Mouse (Mus musculus) neural tube, embryonic 15.5 days (tissue): ENCODE results near the gene Slc39a11. TPM values are rescaled to one million over a fixed set of nuclear protein-coding genes. Genes with fewer than 3 reads are reported as not detected.

Experiments used
- ATAC-seq: fragments of 200-750 bp; cut with Nextera tagmentation; 2 replicates; pipeline ENCODE4 v1.8.0; 2017; ENCODE audit warnings: mild to moderate bottlenecking, moderate TSS enrichment, moderate library complexity; ENCODE audit not compliant: low FRiP score
- H3K27ac ChIP-seq: fragments of 300-500 bp; sonication (generic); replicated peaks from 2 replicates; pipeline ENCODE4 v1.5.1; 2015; ENCODE audit warnings: mild to moderate bottlenecking, inconsistent platforms
- H3K27me3 ChIP-seq: fragments of 300-500 bp; sonication (generic); replicated peaks from 2 replicates; pipeline ENCODE4 v1.6.1; 2015; ENCODE audit warnings: inconsistent platforms
- H3K36me3 ChIP-seq: fragments of 300-500 bp; sonication (generic); 2 replicates; pipeline ENCODE4 v1.6.1; 2015; ENCODE audit warnings: inconsistent platforms
- H3K4me1 ChIP-seq: fragments of 300-500 bp; sonication (generic); 2 replicates; pipeline ENCODE4 v1.6.1; 2015; ENCODE audit warnings: inconsistent platforms
- H3K4me2 ChIP-seq: fragments of 300-500 bp; sonication (generic); 2 replicates; pipeline ENCODE4 v1.6.1; 2015; ENCODE audit warnings: inconsistent platforms, mild to moderate bottlenecking, moderate library complexity
- H3K4me3 ChIP-seq: fragments of 300-500 bp; sonication (generic); replicated peaks from 2 replicates; pipeline ENCODE4 v1.5.1; 2015; ENCODE audit warnings: mild to moderate bottlenecking, inconsistent platforms
- H3K9ac ChIP-seq: fragments of 300-500 bp; sonication (generic); replicated peaks from 2 replicates; pipeline ENCODE4 v1.6.1; 2015; ENCODE audit warnings: mild to moderate bottlenecking, inconsistent platforms
- H3K9me3 ChIP-seq: fragments of 300-500 bp; sonication (generic); replicated peaks from 2 replicates; pipeline ENCODE4 v1.6.1; 2016; ENCODE audit warnings: inconsistent platforms
- WGBS: fragments of 180-500 bp; shearing (Covaris S2); methylation state at CpG from one replicate; pipeline ENCODE4 v1.1.7; 2015; ENCODE audit warnings: mixed read lengths; 5-methylcytosine and 5-hydroxymethylcytosine counted together
- polyA plus RNA-seq: library from polyadenylated mRNA; unstranded; fragments of >200 nt; fragmentation: Nextera tagmentation; extraction: Ambion mirVana; gene quantifications from 2 replicates; pipeline ENCODE4 v1.2.1, GENCODE M21; 2015

Gene Slc39a11
- polyA plus RNA-seq, 1 experiment from 2014 or later, result 27.7 TPM

DNA sequence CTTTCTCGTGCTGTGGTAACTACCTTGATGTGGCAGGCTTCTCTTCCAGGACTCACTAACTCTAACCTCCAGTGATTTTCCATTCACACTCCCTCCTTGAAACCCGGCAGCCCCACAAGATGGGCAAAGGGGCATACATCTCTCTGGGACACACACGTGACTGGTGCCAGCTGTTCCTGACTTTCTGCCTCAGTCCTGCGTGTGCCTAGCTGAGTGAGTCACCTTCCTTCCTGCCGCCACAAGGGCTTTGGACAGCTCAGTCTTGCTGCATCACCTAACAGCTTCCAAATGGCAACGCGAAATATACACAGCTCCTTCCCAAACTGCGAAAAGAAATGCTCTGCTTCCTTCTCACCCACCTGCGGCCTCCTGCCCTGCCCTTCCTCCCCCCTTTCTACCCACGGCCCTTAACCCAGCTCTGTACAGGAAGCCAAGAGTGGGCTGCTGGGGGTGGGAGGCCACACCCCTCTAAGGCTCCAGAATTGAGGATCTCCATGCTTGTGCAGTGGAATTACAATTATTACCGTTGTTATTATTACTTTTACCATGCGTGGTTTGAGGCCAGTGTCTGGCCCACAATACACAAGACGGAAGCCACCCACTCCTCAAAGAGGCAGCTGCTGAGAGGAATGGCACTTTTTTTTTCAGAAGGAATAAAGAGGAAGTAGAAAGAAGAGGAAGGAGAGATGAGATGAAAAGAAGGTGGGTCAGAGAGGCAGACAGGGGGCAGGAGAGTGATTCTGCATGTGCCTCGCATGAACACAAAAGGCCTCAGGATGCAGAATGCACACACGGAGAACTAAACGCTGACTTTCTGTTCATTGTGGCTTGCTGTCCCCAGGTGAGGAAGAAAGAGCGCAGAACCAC lies 179.7 kb downstream of the Slc39a11 start:
- no peak overlapping the region for H3K27ac ChIP-seq
- no peak overlapping the region for H3K9ac ChIP-seq
- peaks cover 21% of the 10 kb centered on the region for H3K4me1 ChIP-seq

GRCm38 (mm10) chr11:113468016-113468415 lies 181.9 kb downstream of the Slc39a11 start:
- Histone ChIP-seq H3K9me3 (no peaks in the 10 kb centered on the region), H3K4me3 (no peak overlapping the region), H3K27ac (0 out of 2 replicates have a peak overlapping the region, but pooled peaks have one; percentile 37), H3K4me2 (no peak overlapping the region), H3K4me1 (peaks cover 14% of the 10 kb centered on the region), H3K36me3 (no peaks in the 10 kb centered on the region), H3K9ac (no peak overlapping the region), H3K27me3 (no peaks in the 10 kb centered on the region)
- 35% methylated on average over 10 of the region's 10 CpGs for WGBS
- no peak for ATAC-seq

More for the DNA sequence above, 179.7 kb downstream of the Slc39a11 start:
- no peak overlapping the region for H3K4me3 ChIP-seq
- no peak overlapping the region for H3K4me2 ChIP-seq
- no peak for ATAC-seq
- 78% methylated on average over 17 of the region's 17 CpGs for WGBS
- H3K27me3 ChIP-seq, result no peaks in the 10 kb centered on the region
- H3K9me3 ChIP-seq, result no peaks in the 10 kb centered on the region
- H3K36me3 ChIP-seq, result no peaks in the 10 kb centered on the region

GRCm38 (mm10) chr11:113467313-113467811 lies 182.5 kb downstream of the Slc39a11 start:
- Histone ChIP-seq H3K4me1 (peaks cover 14% of the 10 kb centered on the region), H3K27ac (0 out of 2 replicates have a peak overlapping the region, but pooled peaks have one; percentile 37), H3K4me2 (no peak overlapping the region), H3K36me3 (no peaks in the 10 kb centered on the region), H3K27me3 (no peaks in the 10 kb centered on the region), H3K4me3 (no peak overlapping the region), H3K9ac (no peak overlapping the region), H3K9me3 (no peaks in the 10 kb centered on the region)
- ATAC-seq, result no peak
- 22% methylated on average over 12 of the region's 12 CpGs for WGBS

DNA sequence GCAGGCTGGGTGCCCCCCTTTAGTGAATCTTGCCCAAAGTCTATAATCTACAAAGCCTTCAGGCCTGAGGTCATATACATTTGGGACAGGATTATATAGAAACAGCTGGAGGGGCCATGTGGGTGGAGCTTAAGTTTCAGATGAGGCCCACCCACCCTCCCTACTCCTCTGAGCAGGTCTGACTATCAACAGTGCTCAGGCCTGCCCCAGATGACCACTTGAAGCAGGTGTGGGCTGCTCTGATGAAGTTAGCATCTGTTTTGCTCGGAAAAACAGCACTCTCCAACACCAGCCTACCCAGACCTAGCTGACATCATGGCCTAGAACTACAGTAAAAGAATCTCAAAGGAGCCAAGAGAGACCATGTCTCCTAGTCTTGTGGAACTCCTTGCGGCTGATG lies 189.8 kb downstream of the Slc39a11 start:
- no peaks in the 10 kb centered on the region for H3K27me3 ChIP-seq
- WGBS, result 95% methylated on average over 2 of the region's 2 CpGs
- H3K4me1 ChIP-seq, result peaks cover 24% of the 10 kb centered on the region
- H3K36me3 ChIP-seq, result no peaks in the 10 kb centered on the region
- H3K9ac ChIP-seq, result no peak overlapping the region
- no peak overlapping the region for H3K27ac ChIP-seq
- no peak overlapping the region for H3K4me3 ChIP-seq
- no peak for ATAC-seq
- H3K4me2 ChIP-seq, result no peak overlapping the region
- 0 out of 2 replicates have a peak, but pooled peaks cover 4% of the 10 kb centered on the region for H3K9me3 ChIP-seq

GRCm38 (mm10) chr11:113458582-113459210 lies 191.2 kb downstream of the Slc39a11 start:
- Histone ChIP-seq H3K4me1 (peaks cover 28% of the 10 kb centered on the region), H3K9me3 (0 out of 2 replicates have a peak, but pooled peaks cover 4% of the 10 kb centered on the region), H3K27ac (no peak overlapping the region), H3K4me2 (no peak overlapping the region), H3K36me3 (no peaks in the 10 kb centered on the region), H3K27me3 (no peaks in the 10 kb centered on the region), H3K4me3 (no peak overlapping the region), H3K9ac (no peak overlapping the region)
- no peak for ATAC-seq
- 62% methylated on average over 15 of the region's 15 CpGs for WGBS

DNA sequence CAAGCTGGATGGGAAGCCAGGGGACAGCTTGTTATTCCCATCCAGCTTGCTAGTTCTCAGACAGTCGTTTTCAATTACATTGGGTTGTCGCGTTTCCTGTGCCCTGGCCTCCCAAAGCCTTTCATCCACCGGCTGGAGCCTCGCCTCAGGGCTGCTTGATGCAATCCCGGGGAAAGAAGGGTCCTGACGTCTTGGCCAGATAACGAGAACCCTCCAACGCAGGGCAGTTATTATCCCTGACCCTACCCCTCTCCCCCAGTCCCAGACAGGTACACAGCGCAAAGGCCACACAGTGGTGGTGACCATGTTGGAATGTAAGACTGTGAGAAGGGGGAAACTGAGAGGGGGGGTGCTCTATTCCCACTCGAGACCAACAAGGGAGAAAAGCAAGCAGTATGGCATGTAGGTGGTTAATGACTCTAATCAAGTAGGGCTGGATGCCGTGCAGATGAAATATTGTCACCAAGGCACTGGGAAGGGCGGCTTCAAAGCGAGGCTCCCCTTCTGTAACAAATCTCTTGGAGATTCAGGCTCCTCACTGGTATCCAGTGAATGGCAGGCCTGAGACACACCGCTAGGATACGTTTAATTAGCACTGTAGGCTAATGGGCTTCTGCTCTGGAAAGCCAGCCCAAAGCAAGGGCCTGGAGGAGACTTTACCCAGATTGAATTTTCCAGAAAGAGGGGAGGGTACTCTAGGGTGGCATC lies 196.9 kb downstream of the Slc39a11 start:
- H3K36me3 ChIP-seq, result no peaks in the 10 kb centered on the region
- 0 out of 2 replicates have a peak, but pooled peaks cover 4% of the 10 kb centered on the region for H3K9me3 ChIP-seq
- H3K27me3 ChIP-seq, result no peaks in the 10 kb centered on the region; the same call in 1 of the 2 replicates
- 21% methylated on average over 16 of the region's 16 CpGs for WGBS
- ATAC-seq, result peak; percentile 41
- H3K4me1 ChIP-seq, result peaks cover 32% of the 10 kb centered on the region
- H3K9ac ChIP-seq, result no peak overlapping the region
- peak overlapping the region; percentile 34; the same call in 1 of the 2 replicates for H3K27ac ChIP-seq
- no peak overlapping the region for H3K4me2 ChIP-seq
- no peak overlapping the region for H3K4me3 ChIP-seq

DNA sequence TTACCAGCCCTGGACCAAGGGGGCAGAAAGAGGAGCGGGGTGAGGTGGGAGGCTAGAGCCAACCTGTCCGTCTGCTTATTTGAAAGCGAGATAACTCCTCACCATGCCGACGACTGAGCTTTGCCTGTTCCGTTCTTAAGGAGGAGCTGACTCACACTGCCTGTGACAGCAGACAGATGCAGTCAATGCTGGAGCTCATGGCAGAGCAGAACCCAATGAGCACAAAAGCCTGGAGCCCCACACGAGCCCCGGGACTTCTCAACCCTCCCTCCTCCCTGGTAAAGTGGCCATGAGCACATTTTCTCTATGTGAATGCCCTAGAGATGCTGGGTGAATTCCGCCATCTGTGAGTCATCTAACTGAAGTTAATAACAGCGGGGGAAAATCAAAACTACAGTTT lies 198.6 kb downstream of the Slc39a11 start:
- no peak for ATAC-seq
- H3K27ac ChIP-seq, result no peak overlapping the region
- 64% methylated on average over 10 of the region's 10 CpGs for WGBS

DNA sequence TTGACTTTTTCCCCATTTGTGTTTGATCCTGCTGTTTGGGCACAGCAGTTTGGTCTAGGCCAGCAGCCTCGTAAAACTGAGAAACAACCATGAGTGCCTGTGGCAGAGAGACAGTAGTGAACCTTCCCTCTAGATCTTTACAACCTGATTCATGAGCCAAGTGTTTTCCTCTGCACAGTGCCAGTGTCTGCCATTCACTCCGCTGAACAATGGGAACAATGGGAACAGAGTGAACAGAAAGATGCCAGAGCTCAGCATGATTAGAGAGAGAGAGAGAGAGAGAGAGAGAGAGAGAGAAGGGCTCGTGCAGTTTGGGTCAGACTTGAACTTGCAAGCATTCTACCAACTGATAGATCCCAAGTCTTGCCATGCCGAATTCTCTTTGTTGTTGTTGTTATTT lies 199.2 kb downstream of the Slc39a11 start:
- Histone ChIP-seq H3K36me3 (no peaks in the 10 kb centered on the region), H3K4me2 (no peak overlapping the region), H3K4me3 (no peak overlapping the region), H3K27ac (no peak overlapping the region), H3K4me1 (peaks cover 32% of the 10 kb centered on the region), H3K9ac (no peak overlapping the region), H3K9me3 (no peaks in the 10 kb centered on the region), H3K27me3 (no peaks in the 10 kb centered on the region; the same call in 1 of the 2 replicates)
- 0 out of 2 replicates have a peak, but pooled peaks have one; percentile 22 for ATAC-seq
- WGBS, result 23% methylated on average over 4 of the region's 4 CpGs

More for the DNA sequence above, 198.6 kb downstream of the Slc39a11 start:
- Histone ChIP-seq H3K4me1 (peaks cover 32% of the 10 kb centered on the region), H3K27me3 (no peaks in the 10 kb centered on the region; the same call in 1 of the 2 replicates), H3K4me3 (no peak overlapping the region), H3K9ac (no peak overlapping the region), H3K36me3 (no peaks in the 10 kb centered on the region), H3K9me3 (0 out of 2 replicates have a peak, but pooled peaks cover 4% of the 10 kb centered on the region), H3K4me2 (no peak overlapping the region)

DNA sequence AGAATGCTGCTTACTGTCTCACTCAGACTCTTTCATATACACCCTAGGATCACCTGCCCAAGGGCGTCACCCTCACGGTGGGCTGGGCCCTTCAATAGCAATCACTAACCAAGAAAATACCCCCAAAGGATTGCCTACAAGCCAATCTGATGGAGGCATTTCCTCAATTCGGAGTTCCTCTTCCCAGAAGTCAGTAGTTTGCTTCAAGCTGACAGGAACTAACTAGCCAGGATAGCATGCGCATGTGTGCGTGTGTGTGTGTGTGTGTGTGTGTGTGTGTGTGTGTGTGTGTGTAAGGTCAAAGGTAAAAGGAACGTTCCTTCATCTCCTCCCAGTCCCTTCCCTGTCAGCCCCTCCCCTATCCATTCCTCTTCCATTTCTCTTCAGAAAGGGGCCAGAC lies 199.9 kb downstream of the Slc39a11 start:
- no peaks in the 10 kb centered on the region for H3K9me3 ChIP-seq
- no peak overlapping the region for H3K9ac ChIP-seq
- no peaks in the 10 kb centered on the region for H3K36me3 ChIP-seq
- H3K4me3 ChIP-seq, result no peak overlapping the region
- peaks cover 32% of the 10 kb centered on the region for H3K4me1 ChIP-seq
- ATAC-seq, result no peak
- H3K4me2 ChIP-seq, result no peak overlapping the region
- H3K27ac ChIP-seq, result no peak overlapping the region
- no peaks in the 10 kb centered on the region; the same call in 1 of the 2 replicates for H3K27me3 ChIP-seq
- WGBS, result 70% methylated on average over 6 of the region's 6 CpGs

DNA sequence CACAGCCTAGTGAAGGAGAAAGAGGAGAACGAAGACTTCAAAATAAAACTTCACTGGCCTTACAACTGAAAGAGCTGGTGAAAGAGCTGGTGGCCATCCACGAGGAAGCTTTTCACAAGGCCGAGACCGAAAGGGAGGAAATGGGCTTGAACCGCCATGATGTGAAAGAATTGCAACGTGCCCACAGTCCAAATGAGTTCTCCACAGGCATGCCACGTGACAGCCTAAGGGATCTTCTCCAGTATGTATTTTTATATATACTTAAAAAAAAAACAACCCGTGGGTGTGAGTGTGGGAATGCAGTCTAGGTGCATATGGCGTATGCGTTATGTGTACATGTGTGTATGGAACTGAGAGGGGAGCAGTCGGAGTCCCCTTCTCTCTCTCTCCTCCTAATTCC lies 207.8 kb downstream of the Slc39a11 start:
- WGBS, result 95% methylated on average over 11 of the region's 11 CpGs

DNA sequence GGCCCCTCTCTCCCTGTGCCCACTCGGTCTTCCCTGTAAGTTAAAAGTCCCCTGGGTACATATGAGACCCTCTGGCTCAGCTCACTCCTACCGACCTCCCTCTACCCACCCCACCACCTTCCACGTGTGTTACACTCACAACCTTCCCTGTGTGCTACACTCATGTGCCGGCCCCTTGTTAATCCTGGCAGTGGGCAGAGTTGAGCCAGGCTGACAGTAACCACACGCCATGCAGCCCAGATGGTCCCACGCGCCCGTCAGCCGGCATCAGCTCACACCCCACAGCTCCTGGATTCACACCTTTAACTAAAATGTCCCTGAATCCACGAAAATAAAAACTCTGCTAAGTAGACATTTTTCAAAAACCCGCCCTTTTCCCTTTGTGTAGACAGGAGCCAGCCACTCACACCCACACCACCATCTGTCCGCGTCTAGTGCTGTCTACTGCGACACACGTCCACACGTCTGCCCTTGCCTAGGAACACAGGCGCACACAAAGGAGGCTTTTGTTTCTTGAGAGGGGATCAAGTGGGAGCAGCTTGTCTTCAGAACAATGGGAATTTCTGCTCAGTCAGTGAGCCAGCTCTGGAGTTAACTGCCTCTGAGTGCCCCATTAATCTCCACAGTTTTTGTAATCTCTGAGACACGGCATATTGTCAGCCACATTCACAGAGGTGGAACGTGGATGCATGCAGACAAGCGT lies 210.4 kb downstream of the Slc39a11 start:
- Histone ChIP-seq H3K4me2 (no peak overlapping the region), H3K9ac (no peak overlapping the region)
- ATAC-seq, result no peak

More for the DNA sequence above, 207.8 kb downstream of the Slc39a11 start:
- no peak for ATAC-seq
- Histone ChIP-seq H3K27me3 (no peaks in the 10 kb centered on the region), H3K27ac (no peak overlapping the region), H3K4me1 (peaks cover 12% of the 10 kb centered on the region), H3K4me2 (no peak overlapping the region), H3K9ac (no peak overlapping the region), H3K4me3 (no peak overlapping the region), H3K36me3 (no peaks in the 10 kb centered on the region), H3K9me3 (no peaks in the 10 kb centered on the region)

More for the DNA sequence above, 210.4 kb downstream of the Slc39a11 start:
- Histone ChIP-seq H3K27ac (peak overlapping the region; percentile 39; the same call in 1 of the 2 replicates), H3K36me3 (no peaks in the 10 kb centered on the region), H3K4me1 (peaks cover 12% of the 10 kb centered on the region), H3K9me3 (no peaks in the 10 kb centered on the region), H3K27me3 (no peaks in the 10 kb centered on the region), H3K4me3 (no peak overlapping the region)
- WGBS, result 31% methylated on average over 20 of the region's 20 CpGs
